Mouse (Mus musculus) lung, embryonic 16.5 days (tissue): Measurements from ENCODE around the gene Lyrm1. TPM values are rescaled to one million over a fixed set of nuclear protein-coding genes. Genes with fewer than 3 reads are reported as not detected.

Experiments used
- ATAC-seq: fragments of 200-750 bp; cut with Nextera tagmentation; 2 replicates; pipeline ENCODE4 v1.8.0; 2017; ENCODE audit warnings: low read depth, mild to moderate bottlenecking, moderate library complexity
- H3K27ac ChIP-seq: fragments of 300-500 bp; sonication (generic); 2 replicates; pipeline ENCODE4 v1.5.1; 2014; ENCODE audit warnings: mild to moderate bottlenecking, control low read depth, low read length
- H3K27me3 ChIP-seq: fragments of 300-500 bp; sonication (generic); 2 replicates; pipeline ENCODE4 v1.6.1; 2014; ENCODE audit warnings: low read depth, low read length, mixed read lengths; ENCODE audit not compliant: control insufficient read depth, insufficient read depth
- H3K36me3 ChIP-seq: fragments of 300-500 bp; sonication (generic); 2 replicates; pipeline ENCODE4 v1.6.1; 2014; ENCODE audit warnings: low read length; ENCODE audit not compliant: control insufficient read depth, insufficient read depth
- H3K4me1 ChIP-seq: fragments of 300-500 bp; sonication (generic); replicated peaks from 2 replicates; pipeline ENCODE4 v1.6.1; 2014; ENCODE audit warnings: low read length, mixed read lengths; ENCODE audit not compliant: control insufficient read depth, insufficient read depth
- H3K4me2 ChIP-seq: fragments of 300-500 bp; sonication (generic); 2 replicates; pipeline ENCODE4 v1.6.1; 2014; ENCODE audit warnings: low read depth, low read length, control low read depth
- H3K4me3 ChIP-seq: fragments of 300-500 bp; sonication (generic); 2 replicates; pipeline ENCODE4 v1.5.1; 2014; ENCODE audit warnings: mild to moderate bottlenecking, low read length, control low read depth
- H3K9ac ChIP-seq: fragments of 300-500 bp; sonication (generic); 2 replicates; pipeline ENCODE4 v1.6.1; 2014; ENCODE audit warnings: low read length, control low read depth
- H3K9me3 ChIP-seq: fragments of 300-500 bp; sonication (generic); 2 replicates; pipeline ENCODE4 v1.6.1; 2016; ENCODE audit warnings: low read length; ENCODE audit not compliant: control insufficient read depth
- WGBS: fragments of 180-500 bp; shearing (Covaris S2); extraction: QIAGEN DNeasy Blood & Tissue Kit; methylation state at CpG from one replicate; pipeline ENCODE4 v1.1.7; 2014; 5-methylcytosine and 5-hydroxymethylcytosine counted together
- polyA plus RNA-seq: library from polyadenylated mRNA; unstranded; fragments of >200 nt; fragmentation: Nextera tagmentation; extraction: Ambion mirVana; gene quantifications from 2 replicates; pipeline ENCODE4 v1.2.1, GENCODE M21; 2015

Gene Lyrm1
- polyA plus RNA-seq, 1 experiment from 2014 or later = 6.6 TPM

DNA sequence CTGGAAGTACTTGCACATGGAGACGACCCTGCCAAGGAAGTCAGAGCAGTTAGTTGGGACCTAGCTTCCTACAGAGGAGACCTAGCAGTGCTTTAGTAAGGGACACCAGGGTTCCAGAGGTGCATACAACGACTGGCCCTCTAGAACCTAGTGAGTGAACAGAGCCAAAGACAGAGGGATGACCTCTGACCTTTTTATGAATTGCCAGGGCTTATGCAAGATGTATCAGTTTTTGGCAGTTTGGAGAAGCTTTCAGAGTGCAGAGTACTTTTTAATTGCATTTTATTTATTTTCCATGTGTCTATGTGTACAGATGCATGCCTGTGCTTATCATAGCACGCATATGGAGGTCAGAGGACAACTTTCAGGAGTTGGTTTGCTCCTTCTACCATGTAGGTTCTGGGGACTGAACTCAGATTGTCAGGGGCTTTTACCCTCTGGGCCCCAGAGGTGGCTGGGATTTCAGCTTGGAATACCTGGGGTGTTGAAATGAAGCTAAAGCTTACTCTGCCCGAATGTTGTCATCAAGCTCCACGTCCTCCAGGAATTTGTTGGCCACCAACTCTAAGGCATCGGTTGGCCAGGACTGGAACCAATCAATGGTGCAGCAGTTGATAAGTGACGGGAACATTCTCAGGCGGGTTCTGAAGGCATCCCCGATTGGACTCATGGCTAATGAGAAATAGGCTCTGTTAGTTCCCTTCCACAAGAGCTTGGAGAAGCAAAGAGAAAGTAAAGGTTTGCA is 70.2 kb downstream of the Lyrm1 start:
- H3K36me3 ChIP-seq = no peaks in the 10 kb centered on the region
- no peak overlapping the region for H3K27ac ChIP-seq
- no peaks in the 10 kb centered on the region for H3K27me3 ChIP-seq
- WGBS = 79% methylated on average over 9 of the region's 9 CpGs
- no peak for ATAC-seq
- no peak overlapping the region for H3K4me2 ChIP-seq
- H3K4me3 ChIP-seq = no peak overlapping the region
- no peaks in the 10 kb centered on the region for H3K4me1 ChIP-seq
- no peaks in the 10 kb centered on the region for H3K9me3 ChIP-seq
- H3K9ac ChIP-seq = no peak overlapping the region

DNA sequence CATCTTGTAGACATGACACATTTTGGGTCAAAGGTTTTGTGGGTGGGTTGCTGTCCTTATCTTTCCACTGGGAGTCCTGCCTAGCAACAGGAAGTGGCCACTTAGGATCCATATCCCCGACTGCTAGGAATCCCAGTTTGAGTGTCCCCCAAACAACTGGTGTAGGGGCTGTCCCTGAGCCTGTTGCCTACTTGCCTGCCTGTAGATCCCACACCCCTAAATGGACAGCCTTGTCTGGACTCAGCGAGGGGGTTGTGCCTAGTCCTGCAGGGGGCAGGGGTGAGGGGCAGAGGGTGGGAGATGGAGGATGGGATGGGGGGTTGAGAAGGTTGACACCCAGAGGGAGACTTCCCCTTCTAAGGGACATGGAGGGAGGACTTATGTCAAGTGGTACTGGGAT is 73.7 kb downstream of the Lyrm1 start:
- Histone ChIP-seq H3K4me3 (no peak overlapping the region), H3K4me1 (no peaks in the 10 kb centered on the region), H3K9ac (no peak overlapping the region), H3K27ac (no peak overlapping the region), H3K9me3 (no peaks in the 10 kb centered on the region), H3K4me2 (no peak overlapping the region), H3K27me3 (no peaks in the 10 kb centered on the region), H3K36me3 (no peaks in the 10 kb centered on the region)
- no peak for ATAC-seq
- 49% methylated on average over 2 of the region's 2 CpGs for WGBS

DNA sequence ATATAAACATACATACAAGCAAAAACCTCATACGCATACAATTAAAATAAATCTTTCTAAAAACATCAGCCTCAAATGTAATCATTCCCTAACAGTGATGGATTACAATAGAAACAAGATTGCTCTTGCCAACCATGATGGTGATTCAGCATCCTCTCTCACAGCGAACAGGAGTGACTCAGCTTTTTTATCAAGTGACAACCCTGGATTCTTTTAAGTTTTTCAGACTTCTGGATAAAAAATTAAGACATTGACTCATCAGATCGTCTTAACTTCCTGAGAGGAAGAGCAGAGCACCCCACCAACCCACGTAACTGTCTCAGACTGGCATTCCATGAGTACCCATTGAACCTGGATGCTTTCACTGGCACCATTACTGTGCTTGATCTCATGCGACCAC is 78.6 kb downstream of the Lyrm1 start:
- Histone ChIP-seq H3K27ac (no peak overlapping the region), H3K36me3 (no peaks in the 10 kb centered on the region), H3K4me3 (no peak overlapping the region), H3K9me3 (no peaks in the 10 kb centered on the region), H3K4me1 (no peaks in the 10 kb centered on the region), H3K4me2 (no peak overlapping the region), H3K27me3 (no peaks in the 10 kb centered on the region), H3K9ac (no peak overlapping the region)
- 74% methylated on average over 5 of the region's 5 CpGs for WGBS
- no peak for ATAC-seq

DNA sequence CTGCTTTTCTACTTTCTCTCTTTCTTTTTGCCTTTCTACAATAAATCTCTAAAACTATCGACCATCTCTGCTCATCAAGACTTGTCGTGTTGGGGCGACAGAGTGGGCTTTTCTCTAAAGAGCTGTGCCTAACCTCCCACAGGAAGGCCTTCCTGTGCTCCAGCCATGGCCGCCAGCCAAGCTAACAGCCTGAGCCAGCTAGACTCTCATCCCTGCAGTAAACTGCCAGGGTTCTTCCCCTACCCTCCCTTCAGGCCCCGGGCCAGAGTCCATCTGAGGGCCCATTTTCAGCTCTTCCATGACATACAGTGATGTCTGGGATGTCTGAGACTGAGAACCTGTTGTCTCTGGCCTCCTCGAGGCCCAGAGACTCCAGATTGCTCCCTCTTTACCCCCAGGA is 80.6 kb downstream of the Lyrm1 start:
- Histone ChIP-seq H3K36me3 (no peaks in the 10 kb centered on the region), H3K4me3 (no peak overlapping the region), H3K27ac (no peak overlapping the region), H3K4me1 (no peaks in the 10 kb centered on the region), H3K4me2 (no peak overlapping the region), H3K9me3 (no peaks in the 10 kb centered on the region), H3K27me3 (no peaks in the 10 kb centered on the region), H3K9ac (no peak overlapping the region)
- no peak for ATAC-seq
- WGBS = 73% methylated on average over 6 of the region's 6 CpGs

DNA sequence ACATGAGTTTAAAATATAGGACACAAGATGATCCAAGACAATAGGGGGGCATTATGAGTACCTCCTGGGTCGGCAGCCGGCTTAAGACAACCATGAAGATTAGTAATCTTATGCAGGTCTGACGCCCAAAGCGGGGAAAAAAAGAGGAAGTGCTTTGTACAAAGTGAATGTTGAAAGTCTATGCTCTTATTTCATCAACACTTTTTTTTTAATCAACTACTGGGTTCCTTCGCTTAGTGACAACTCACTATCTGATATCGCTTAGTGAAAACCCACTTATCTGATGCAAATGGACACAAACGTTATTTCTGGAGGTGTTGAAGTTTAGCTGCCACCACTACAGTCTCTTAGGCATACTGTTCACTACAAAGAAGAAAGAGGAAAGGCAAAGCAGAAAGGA is 81.9 kb downstream of the Lyrm1 start:
- H3K27me3 ChIP-seq = no peaks in the 10 kb centered on the region
- WGBS = 81% methylated on average over 7 of the region's 7 CpGs
- no peak overlapping the region for H3K9ac ChIP-seq
- H3K27ac ChIP-seq = no peak overlapping the region
- no peak overlapping the region for H3K4me2 ChIP-seq
- no peaks in the 10 kb centered on the region for H3K4me1 ChIP-seq
- H3K4me3 ChIP-seq = no peak overlapping the region
- H3K9me3 ChIP-seq = no peaks in the 10 kb centered on the region
- H3K36me3 ChIP-seq = no peaks in the 10 kb centered on the region
- no peak for ATAC-seq

DNA sequence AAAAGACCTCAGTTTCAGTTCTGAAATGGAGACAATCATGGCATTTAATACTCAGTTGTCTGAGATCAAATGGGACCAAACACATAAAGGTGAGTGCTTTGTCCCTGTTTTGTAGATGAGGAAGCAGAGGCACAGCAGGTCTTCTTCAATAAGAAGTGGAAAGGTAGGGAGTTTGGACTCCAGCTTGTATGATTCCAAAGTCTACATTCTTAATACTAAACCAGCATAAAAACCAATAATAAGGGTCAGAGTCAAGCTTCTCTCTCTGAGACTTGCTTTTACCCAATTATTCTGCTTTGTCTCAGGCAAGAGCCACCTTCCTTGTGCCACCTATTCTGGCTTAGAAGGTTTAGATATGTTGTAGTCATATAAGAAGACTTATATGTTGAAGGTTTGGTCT is 82.9 kb downstream of the Lyrm1 start:
- no peak for ATAC-seq
- no peak overlapping the region for H3K4me3 ChIP-seq
- H3K4me1 ChIP-seq = no peaks in the 10 kb centered on the region
- no peak overlapping the region for H3K9ac ChIP-seq
- H3K36me3 ChIP-seq = no peaks in the 10 kb centered on the region
- no peak overlapping the region for H3K4me2 ChIP-seq
- no peak overlapping the region for H3K27ac ChIP-seq
- H3K9me3 ChIP-seq = no peaks in the 10 kb centered on the region
- no peaks in the 10 kb centered on the region for H3K27me3 ChIP-seq

DNA sequence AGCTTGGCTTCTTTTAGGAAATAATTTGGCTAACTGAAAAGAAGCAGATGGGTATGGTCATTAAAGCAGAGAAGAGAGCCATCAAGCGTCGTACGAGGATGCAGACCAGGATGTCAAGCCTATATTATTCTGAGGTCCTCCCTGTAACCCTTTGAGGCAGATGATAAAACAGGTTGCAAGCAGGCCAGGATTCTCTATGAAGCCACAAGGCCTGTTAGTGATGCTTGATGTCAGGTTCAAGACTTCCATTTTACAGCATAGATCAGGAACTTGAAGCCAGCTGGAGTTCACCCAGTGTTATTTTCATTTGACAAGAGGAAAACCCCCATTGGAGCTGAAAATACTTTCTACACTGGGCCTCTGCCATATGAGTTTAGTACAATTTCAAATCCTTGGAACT is 84.5 kb downstream of the Lyrm1 start:
- no peak overlapping the region for H3K4me3 ChIP-seq
- 86% methylated on average over 3 of the region's 3 CpGs for WGBS
- no peaks in the 10 kb centered on the region for H3K9me3 ChIP-seq
- H3K4me1 ChIP-seq = no peaks in the 10 kb centered on the region
- no peaks in the 10 kb centered on the region for H3K36me3 ChIP-seq
- H3K27ac ChIP-seq = no peak overlapping the region
- no peak overlapping the region for H3K9ac ChIP-seq
- no peak for ATAC-seq
- H3K27me3 ChIP-seq = no peaks in the 10 kb centered on the region
- H3K4me2 ChIP-seq = no peak overlapping the region

DNA sequence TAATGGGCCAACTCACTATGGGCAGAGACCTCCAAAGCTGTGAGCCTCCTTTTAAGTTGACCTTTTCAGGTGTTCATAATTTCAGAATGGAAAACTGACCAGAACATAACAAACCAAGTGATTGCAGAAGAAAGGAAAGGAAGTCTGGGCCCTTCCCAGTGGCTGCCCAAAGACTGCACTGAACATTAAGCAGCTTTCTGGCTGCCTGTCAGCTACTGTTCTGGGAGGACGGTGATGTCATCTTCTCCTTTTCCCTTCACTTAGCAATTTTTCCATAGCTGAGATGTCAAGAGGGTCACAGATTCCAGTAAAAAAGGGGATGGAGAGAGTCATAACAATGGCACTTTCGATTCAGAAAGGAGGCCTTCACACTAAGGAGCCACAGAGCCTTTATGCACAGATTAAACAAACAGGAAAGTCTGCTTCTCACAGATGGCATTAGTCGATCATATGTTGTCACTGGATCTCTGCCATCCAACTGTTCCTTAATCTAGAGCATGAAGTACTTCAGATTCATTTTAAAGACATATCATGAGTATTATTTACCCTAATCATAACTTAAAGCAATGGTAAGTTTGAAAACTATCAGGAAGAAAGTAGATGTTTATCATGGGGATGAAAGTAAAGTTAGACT is 89.7 kb downstream of the Lyrm1 start:
- 44% methylated on average over 3 of the region's 3 CpGs for WGBS
- ATAC-seq = no peak
- Histone ChIP-seq H3K9me3 (no peaks in the 10 kb centered on the region), H3K4me3 (no peak overlapping the region), H3K36me3 (no peaks in the 10 kb centered on the region), H3K27me3 (no peaks in the 10 kb centered on the region), H3K4me2 (no peak overlapping the region), H3K27ac (no peak overlapping the region), H3K9ac (no peak overlapping the region), H3K4me1 (no peaks in the 10 kb centered on the region)

DNA sequence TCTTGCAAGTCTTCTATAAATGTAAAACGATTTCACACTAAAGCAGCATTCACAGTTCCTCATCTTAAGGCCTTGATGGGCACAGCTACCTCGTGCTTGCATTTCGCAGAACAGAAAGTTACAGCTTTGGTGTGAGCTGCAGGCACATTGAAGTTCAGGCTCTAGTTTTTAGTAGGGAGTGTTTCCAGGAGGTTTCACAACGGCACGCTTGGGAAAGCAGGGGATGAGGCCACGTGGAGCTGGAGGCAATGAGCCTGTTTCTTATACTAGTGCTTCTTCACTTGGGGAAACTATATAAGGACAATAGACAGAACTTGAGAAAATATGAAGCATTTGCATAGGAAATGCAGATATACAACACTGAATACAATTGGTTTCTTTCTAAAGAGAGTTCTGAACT is 101.4 kb downstream of the Lyrm1 start:
- no peak for ATAC-seq
- WGBS = 69% methylated on average over 6 of the region's 6 CpGs
- H3K27me3 ChIP-seq = no peaks in the 10 kb centered on the region
- H3K4me3 ChIP-seq = no peak overlapping the region
- H3K36me3 ChIP-seq = no peaks in the 10 kb centered on the region
- no peaks in the 10 kb centered on the region for H3K4me1 ChIP-seq
- no peak overlapping the region for H3K27ac ChIP-seq
- H3K4me2 ChIP-seq = no peak overlapping the region
- no peaks in the 10 kb centered on the region for H3K9me3 ChIP-seq
- no peak overlapping the region for H3K9ac ChIP-seq
